Mouse (Mus musculus) testis, adult 2 months (tissue): ENCODE data around the gene Gm28230. TPM values are rescaled to one million over a fixed set of nuclear protein-coding genes. Genes with fewer than 3 reads are reported as not detected.

Experiments used
- H3K27ac ChIP-seq: fragments of 200-500 bp; 2 replicates; pipeline ENCODE4 v1.5.1; 2012; ENCODE audit warnings: low read depth, low read length; ENCODE audit not compliant: control insufficient read depth, insufficient read depth
- H3K27me3 ChIP-seq: fragments of 200-500 bp; 2 replicates; pipeline ENCODE4 v1.6.1; 2012; ENCODE audit warnings: mild to moderate bottlenecking, low read length, moderate library complexity; ENCODE audit not compliant: control insufficient read depth, insufficient read depth
- H3K36me3 ChIP-seq: fragments of 200-500 bp; 2 replicates; pipeline ENCODE4 v1.6.1; 2012; ENCODE audit warnings: mild to moderate bottlenecking, low read length; ENCODE audit not compliant: control insufficient read depth, insufficient read depth
- H3K4me1 ChIP-seq: fragments of 200-500 bp; 2 replicates; pipeline ENCODE4 v1.6.1; 2012; ENCODE audit warnings: low read length; ENCODE audit not compliant: control insufficient read depth, insufficient read depth
- H3K4me3 ChIP-seq: fragments of 200-500 bp; 2 replicates; pipeline ENCODE4 v1.5.1; 2012; ENCODE audit warnings: low read depth, mild to moderate bottlenecking, low read length, moderate library complexity, mixed read lengths; ENCODE audit not compliant: control insufficient read depth
- CTCF ChIP-seq: fragments of 200-500 bp; IDR thresholded peaks from 2 replicates; pipeline ENCODE4 v1.5.1; 2012; ENCODE audit warnings: low read depth, mild to moderate bottlenecking, inconsistent platforms, low read length, moderate library complexity; ENCODE audit not compliant: control insufficient read depth, insufficient read depth, insufficient replicate concordance
- POLR2A ChIP-seq: fragments of 200-500 bp; IDR thresholded peaks from 2 replicates; pipeline ENCODE4 v1.6.1; 2012; ENCODE audit warnings: low read depth, mild to moderate bottlenecking, inconsistent platforms, low read length, moderate library complexity; ENCODE audit not compliant: control insufficient read depth
- polyA plus RNA-seq: library from polyadenylated mRNA; depleted of rRNA; stranded (reverse); fragments of >200 nt; gene quantifications from 2 replicates; pipeline ENCODE4 v1.2.3, GENCODE M21; 2012

Gm28230 gene
- polyA plus RNA-seq, 1 experiment = 0.46 TPM

DNA sequence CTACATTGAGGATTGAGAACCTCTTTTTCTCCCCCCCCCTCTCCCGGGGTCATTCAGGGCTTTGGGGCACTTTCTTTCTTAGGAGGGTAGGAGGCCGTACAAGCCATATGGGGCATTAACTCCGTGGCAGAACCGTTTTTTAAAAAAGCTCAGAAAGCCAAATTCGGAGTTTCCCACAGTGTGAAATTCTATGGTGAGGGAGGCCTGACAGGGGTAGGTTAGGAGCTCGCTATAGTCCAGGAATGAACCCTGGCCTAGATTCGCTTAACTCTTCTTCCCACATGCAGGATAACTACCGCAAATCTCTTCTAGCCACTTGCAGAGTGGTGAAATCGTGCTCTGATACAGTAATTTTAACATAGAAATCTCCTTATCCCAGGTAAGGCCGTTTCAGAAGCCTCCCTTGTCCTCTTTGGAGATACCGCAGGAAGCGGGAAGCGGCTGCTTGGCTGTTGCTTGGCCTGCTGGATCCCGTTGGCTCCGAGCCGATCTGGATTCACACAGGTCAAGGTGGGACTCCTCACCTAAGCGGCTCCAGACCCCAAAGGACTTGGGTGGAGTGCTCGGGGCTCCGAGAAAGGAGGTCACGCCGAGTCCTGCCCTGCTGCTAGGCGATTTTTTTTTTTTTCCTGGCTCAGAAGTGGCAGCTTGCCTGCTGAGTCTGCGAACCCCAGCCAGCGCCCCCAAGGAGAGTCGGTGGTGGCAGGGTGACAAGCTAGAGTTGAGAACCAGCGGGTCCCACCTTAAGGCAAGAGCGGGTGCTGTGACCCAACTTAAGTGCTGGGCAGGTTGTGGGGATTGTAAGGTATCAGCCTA lies 8.7 kb downstream of the Gm28230 start:
- no peak overlapping the region for H3K4me3 ChIP-seq
- peaks cover 1% of the 10 kb centered on the region; the same call in 1 of the 2 replicates for H3K4me1 ChIP-seq
- no peaks in the 10 kb centered on the region for H3K36me3 ChIP-seq
- TF ChIP-seq POLR2A = no peak
- no peak for TF ChIP-seq CTCF
- no peak overlapping the region for H3K27ac ChIP-seq
- H3K27me3 ChIP-seq = peaks cover 9% of the 10 kb centered on the region

DNA sequence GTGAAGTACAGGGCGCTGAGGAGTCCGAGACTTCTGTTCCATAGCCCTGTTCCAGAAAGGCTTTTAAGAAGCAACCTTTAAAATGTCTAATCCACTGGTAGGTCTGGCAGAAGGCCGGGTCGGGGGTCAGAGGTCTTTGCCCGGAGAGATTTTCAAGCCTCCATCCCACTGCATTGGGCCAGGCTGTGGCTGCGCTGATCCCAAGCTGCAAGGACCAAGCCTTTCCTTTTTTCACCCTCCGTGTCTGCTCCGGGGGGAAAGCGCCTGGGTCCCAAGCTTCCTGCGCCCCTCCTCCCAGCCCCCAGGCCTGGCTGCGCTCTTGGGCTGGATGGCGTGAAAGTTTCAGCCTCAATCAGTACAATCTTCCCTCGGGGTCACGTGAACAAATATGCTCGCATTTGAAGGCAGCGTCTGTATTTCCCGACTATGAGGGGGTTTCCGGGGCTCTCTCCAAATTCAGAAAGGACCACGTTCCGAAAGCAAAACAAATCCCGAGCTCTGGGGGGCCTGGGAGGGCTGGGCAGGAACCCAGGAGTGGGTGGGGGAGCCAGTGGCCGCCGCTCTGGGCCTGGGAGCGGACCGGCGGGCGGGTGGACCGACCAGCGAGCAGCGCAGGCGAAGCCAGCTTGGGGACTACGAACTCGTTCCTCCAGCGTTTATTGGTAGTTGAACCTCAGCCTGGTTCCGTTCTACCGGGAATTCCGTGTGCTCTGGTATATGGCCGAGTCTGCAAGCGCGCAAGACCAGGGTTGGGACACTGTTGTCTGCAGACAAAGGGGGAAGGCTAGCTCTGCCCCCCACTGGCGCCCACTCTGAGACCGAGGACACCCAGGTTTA lies 9.5 kb downstream of the Gm28230 start:
- H3K27me3 ChIP-seq = peaks cover 9% of the 10 kb centered on the region
- H3K36me3 ChIP-seq = no peaks in the 10 kb centered on the region
- no peak overlapping the region for H3K4me3 ChIP-seq
- H3K4me1 ChIP-seq = peaks cover 4% of the 10 kb centered on the region; the same call in 1 of the 2 replicates
- TF ChIP-seq POLR2A = no peak
- no peak for TF ChIP-seq CTCF
- H3K27ac ChIP-seq = no peak overlapping the region

GRCm38 (mm10) chr2:74736688-74737577 lies 10.4 kb downstream of the Gm28230 start:
- TF ChIP-seq POLR2A = no peak
- TF ChIP-seq CTCF = no peak
- no peaks in the 10 kb centered on the region for H3K36me3 ChIP-seq
- H3K4me1 ChIP-seq = peaks cover 4% of the 10 kb centered on the region; the same call in 1 of the 2 replicates
- H3K27ac ChIP-seq = no peak overlapping the region
- no peak overlapping the region for H3K4me3 ChIP-seq
- H3K27me3 ChIP-seq = peaks cover 9% of the 10 kb centered on the region

DNA sequence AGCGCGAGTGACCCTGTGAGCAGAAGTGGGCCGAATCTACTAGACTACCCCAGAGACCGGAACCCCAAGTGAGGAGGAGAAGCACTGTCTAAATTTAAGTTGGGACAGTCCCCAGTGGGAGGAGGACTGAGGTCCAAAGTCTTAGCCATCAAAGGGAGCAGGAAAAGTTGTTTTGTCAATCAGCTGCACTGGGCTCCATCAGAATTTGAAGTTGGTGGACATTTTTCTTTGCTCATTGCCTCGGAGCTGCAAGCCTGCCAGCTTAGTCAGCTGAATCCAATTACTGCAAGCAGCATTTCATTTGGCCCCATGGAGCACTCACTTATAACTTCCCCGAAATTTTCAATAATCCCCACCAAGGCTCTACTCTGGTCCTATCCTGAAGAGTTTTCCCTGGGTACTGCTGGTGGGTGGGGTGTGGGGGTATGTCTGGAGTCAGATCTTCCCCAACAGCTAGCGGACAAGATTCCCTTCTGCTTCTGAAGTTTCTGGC lies 11.1 kb downstream of the Gm28230 start:
- TF ChIP-seq CTCF (no peak), POLR2A (no peak)
- peaks cover 4% of the 10 kb centered on the region; the same call in 1 of the 2 replicates for H3K4me1 ChIP-seq
- H3K4me3 ChIP-seq = no peak overlapping the region

GRCm38 (mm10) chr2:74738623-74739475 lies 12.3 kb downstream of the Gm28230 start:
- Histone ChIP-seq H3K36me3 (no peaks in the 10 kb centered on the region), H3K4me1 (peaks cover 4% of the 10 kb centered on the region; the same call in 1 of the 2 replicates), H3K4me3 (no peak overlapping the region), H3K27me3 (peaks cover 9% of the 10 kb centered on the region), H3K27ac (no peak overlapping the region)
- no peak for TF ChIP-seq POLR2A
- no peak for TF ChIP-seq CTCF

More for the DNA sequence above, 11.1 kb downstream of the Gm28230 start:
- H3K27me3 ChIP-seq = peaks cover 9% of the 10 kb centered on the region
- H3K27ac ChIP-seq = no peak overlapping the region
- no peaks in the 10 kb centered on the region for H3K36me3 ChIP-seq

DNA sequence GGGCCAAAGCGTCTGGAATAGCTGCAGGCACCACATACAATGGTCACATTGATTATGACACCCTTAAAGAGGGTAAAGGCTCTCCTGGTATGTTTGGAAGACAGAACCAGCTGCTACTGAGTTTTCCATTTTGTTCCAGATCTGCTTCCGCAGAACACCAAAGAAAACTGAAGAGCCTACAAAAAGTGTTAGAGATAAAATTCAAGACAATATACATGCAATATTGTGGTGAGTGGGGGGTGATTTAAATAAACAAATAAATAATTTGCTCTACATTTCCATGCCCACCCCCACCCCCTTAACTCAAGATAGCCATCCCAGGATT lies 12.9 kb downstream of the Gm28230 start:
- H3K36me3 ChIP-seq = no peaks in the 10 kb centered on the region
- H3K27me3 ChIP-seq = peaks cover 8% of the 10 kb centered on the region
- H3K27ac ChIP-seq = no peak overlapping the region
- H3K4me3 ChIP-seq = no peak overlapping the region
- H3K4me1 ChIP-seq = peaks cover 4% of the 10 kb centered on the region; the same call in 1 of the 2 replicates
- TF ChIP-seq CTCF (no peak), POLR2A (no peak)
